Mouse (Mus musculus) megakaryocyte, embryonic 14.5 days (primary cell): ENCODE results near the gene Rplp2.

Experiments used
- FLI1 ChIP-seq: IDR thresholded peaks from 2 replicates; pipeline ENCODE4 v1.6.1; 2012; ENCODE audit warnings: low read length, inconsistent platforms, mixed read lengths
- GATA1 ChIP-seq: IDR thresholded peaks from 3 replicates; pipeline ENCODE4 v1.6.1; 2012; ENCODE audit warnings: mixed read lengths, low read length, inconsistent platforms, borderline replicate concordance

- TF ChIP-seq FLI1 (no peak), GATA1 (no peak)
These were observed 22.2 kb downstream of the Rplp2 start for GRCm38 (mm10) chr7:141469352-141469751.
